Mouse (Mus musculus): ENCODE measurements around the gene Kidins220. TPM values are rescaled to one million over a fixed set of nuclear protein-coding genes. Genes with fewer than 3 reads are reported as not detected.

The Kidins220 gene
- total and polyA plus RNA-seq, 2 experiments from 2014 or later = 104 to 295 TPM

DNA sequence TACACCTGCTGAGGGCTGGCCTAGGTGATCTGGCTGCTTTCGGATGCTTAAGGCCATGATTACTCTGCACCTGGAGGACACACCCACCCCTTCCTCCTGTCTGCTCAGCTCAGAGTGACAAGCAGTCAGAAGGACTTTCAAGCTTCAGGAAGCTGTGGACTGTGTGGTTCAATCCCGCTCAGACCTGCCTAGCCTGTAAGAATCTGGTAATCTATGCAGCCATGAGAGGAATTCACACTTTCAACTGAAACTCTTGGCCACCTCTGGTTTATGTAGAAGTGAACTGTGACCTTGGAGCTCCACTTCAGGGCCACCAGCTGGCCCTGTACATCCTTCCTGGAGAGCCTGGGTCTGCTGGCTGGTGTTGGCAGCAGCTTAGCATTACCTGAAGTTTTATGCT lies 134.1 kb downstream of the Kidins220 start:
- Histone ChIP-seq H3K4me3 (ENCODE audit: low read depth, low read length) (no peak overlapping the region), H3K27me3 (ENCODE audit: insufficient read depth, low read length) (no peaks in the 10 kb centered on the region), H3K27ac (ENCODE audit: low read depth, low read length) (no peak overlapping the region), H3K36me3 (ENCODE audit: insufficient read depth, low read length) (no peaks in the 10 kb centered on the region), H3K9me3 (ENCODE audit: low read length) (no peaks in the 10 kb centered on the region), H3K4me1 (ENCODE audit: insufficient read depth, low read length) (no peaks in the 10 kb centered on the region), H3K4me2 (ENCODE audit: low read depth, low read length, poor library complexity, severe bottlenecking) (no peak overlapping the region), H3K9ac (replicated peaks; ENCODE audit: low read length, poor library complexity, severe bottlenecking) (no peak overlapping the region)
- ATAC-seq (ENCODE audit: low FRiP score) (no peak), DNase-seq (ENCODE audit: low spot score) (no peak)
- WGBS = 81% methylated on average over 2 of the region's 2 CpGs
- no peak for TF ChIP-seq CTCF (IDR thresholded peaks at IDR 0.05)

DNA sequence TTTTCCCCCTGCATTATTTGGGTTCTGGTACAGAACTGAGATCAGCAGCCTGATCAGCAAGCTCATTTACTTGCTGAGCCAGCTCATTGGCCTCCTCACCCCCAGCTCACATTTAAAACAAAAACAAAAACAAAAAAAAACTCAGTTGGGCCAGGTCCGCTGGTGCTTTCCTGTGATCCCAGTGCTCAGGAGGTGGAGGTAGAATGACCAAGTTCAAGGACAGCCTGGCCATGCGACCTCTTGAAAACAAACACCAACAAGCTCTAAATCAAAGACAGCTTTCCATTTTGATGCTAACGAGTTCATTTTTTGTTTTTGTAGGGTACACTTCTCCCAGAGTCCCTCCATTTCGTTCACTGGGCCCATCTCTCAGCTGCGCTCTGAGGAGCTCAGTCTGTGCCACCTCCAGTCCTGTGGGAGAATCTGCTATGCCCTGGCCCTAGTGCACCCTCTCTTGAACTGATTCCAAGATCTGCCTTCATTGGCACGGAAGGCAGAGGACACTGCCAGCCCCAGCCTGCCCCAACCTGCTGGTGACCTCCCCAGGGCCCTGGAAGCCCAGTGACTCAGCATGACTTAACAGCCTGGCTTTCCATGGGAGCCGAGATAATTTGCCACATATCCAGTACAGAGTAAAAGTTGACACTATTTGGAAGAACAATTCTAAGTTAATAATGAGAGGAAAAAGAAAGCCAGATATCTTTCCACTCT lies 135.4 kb downstream of the Kidins220 start:
- Histone ChIP-seq H3K9ac (replicated peaks; ENCODE audit: low read length, poor library complexity, severe bottlenecking) (no peak overlapping the region), H3K4me3 (ENCODE audit: low read depth, low read length) (no peak overlapping the region), H3K27ac (ENCODE audit: low read depth, low read length) (no peak overlapping the region), H3K27me3 (ENCODE audit: insufficient read depth, low read length) (no peaks in the 10 kb centered on the region), H3K4me1 (ENCODE audit: insufficient read depth, low read length) (no peaks in the 10 kb centered on the region), H3K4me2 (ENCODE audit: low read depth, low read length, poor library complexity, severe bottlenecking) (no peak overlapping the region), H3K36me3 (ENCODE audit: insufficient read depth, low read length) (no peaks in the 10 kb centered on the region), H3K9me3 (ENCODE audit: low read length) (no peaks in the 10 kb centered on the region)
- DNase-seq (ENCODE audit: low spot score) = no peak
- WGBS = 73% methylated on average over 7 of the region's 7 CpGs
- ATAC-seq (ENCODE audit: low FRiP score) = no peak
- TF ChIP-seq CTCF (IDR thresholded peaks at IDR 0.05) = no peak

DNA sequence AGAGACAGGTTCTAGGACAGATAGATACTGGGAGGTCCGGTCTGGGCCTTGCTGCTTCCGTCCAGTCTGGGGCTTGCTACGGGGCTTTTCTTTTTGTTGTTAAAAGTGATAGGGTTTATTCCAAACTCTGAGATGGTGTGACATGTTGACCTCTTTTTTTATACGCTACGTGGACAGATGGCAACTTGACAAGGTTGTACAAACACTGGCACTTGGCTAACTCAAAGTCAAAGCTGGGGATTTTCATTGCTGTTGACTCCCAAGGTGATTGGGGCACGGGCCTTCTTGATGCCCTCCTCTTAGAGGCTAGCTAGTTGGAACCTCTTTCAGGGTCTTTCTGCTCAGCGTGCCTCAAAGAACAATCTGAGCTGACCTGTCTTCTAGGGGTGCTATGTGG lies 136.0 kb downstream of the Kidins220 start:
- H3K36me3 ChIP-seq (ENCODE audit: insufficient read depth, low read length) = no peaks in the 10 kb centered on the region
- WGBS = 89% methylated on average over 7 of the region's 7 CpGs
- DNase-seq (ENCODE audit: low spot score) (no peak), ATAC-seq (ENCODE audit: low FRiP score) (no peak)
- H3K9ac ChIP-seq (replicated peaks; ENCODE audit: low read length, poor library complexity, severe bottlenecking) = no peak overlapping the region
- no peak overlapping the region for H3K27ac ChIP-seq (ENCODE audit: low read depth, low read length)
- H3K9me3 ChIP-seq (ENCODE audit: low read length) = no peaks in the 10 kb centered on the region
- no peaks in the 10 kb centered on the region for H3K4me1 ChIP-seq (ENCODE audit: insufficient read depth, low read length)
- no peak overlapping the region for H3K4me3 ChIP-seq (ENCODE audit: low read depth, low read length)
- H3K27me3 ChIP-seq (ENCODE audit: insufficient read depth, low read length) = no peaks in the 10 kb centered on the region
- no peak for TF ChIP-seq CTCF (IDR thresholded peaks at IDR 0.05)
- no peak overlapping the region for H3K4me2 ChIP-seq (ENCODE audit: low read depth, low read length, poor library complexity, severe bottlenecking)

Other genes starting within 250 kb of the Kidins220 start
- 62.0 and 78.0 TPM in 2 replicates for gene Mboat2, start 144.0 kb upstream of the Kidins220 start, total RNA-seq (2014; rRNA removed)
- 69.2 and 71.5 TPM in 2 replicates for gene Mboat2, start 144.0 kb upstream of the Kidins220 start, polyA plus RNA-seq (2015; fragmentation: Nextera tagmentation; extraction: Ambion mirVana)
- gene Id2, start 122.2 kb downstream of the Kidins220 start, total RNA-seq (2014; rRNA removed) = 113 and 146 TPM in 2 replicates
- gene Id2, start 122.2 kb downstream of the Kidins220 start, polyA plus RNA-seq (2015; fragmentation: Nextera tagmentation; extraction: Ambion mirVana) = 200 and 208 TPM in 2 replicates